Mouse (Mus musculus): ENCODE results near the gene Chrna4.

DNA sequence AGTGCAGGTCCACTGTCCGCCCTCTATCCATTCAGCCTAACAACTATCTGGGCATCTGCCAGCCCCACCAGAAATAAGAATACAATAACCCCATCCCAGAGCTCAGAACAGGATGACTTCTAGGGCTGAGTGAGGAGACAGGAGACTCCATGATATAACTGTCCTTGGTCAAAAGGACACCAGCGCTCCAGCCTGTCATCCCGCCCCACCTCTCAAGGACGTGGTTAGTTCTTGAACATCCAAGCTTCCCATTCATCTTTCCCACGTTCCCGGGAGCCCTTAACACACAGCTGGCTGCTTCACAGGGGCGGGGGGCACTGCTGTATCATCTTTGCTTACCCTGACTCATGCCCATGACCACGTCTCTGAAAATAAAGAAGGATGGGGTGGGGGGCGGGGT lies 5.6 kb upstream of the Chrna4 start:
- TF ChIP-seq CTCF (IDR thresholded peaks at IDR 0.05; ENCODE audit: low read depth, low read length): no peak
- TF ChIP-seq GATA1 (IDR thresholded peaks at IDR 0.05; ENCODE audit: borderline replicate concordance, low read length): no peak
- TF ChIP-seq TAL1 (conservative IDR thresholded peaks at IDR 0.05; ENCODE audit: low read depth, low read length): no peak
- TF ChIP-seq POLR2AphosphoS5 (IDR thresholded peaks at IDR 0.05; ENCODE audit: insufficient replicate concordance, low read depth, low read length): no peak

Data from G1E (cell line).